Mouse (Mus musculus): ENCODE results near the gene Kcne4. TPM values are rescaled to one million over a fixed set of nuclear protein-coding genes. Genes with fewer than 3 reads are reported as not detected.

Gene Kcne4
- polyA plus RNA-seq, 2 experiments, result 0.06 to 0.13 TPM

GRCm38 (mm10) chr1:78853094-78853445, 36.5 kb downstream of the Kcne4 start:
- Histone ChIP-seq H3K27ac (no peak overlapping the region), H3K36me3 (replicated peaks; ENCODE audit: control insufficient read depth, insufficient read depth, low read depth) (no peaks in the 10 kb centered on the region), H3K27me3 (ENCODE audit: control insufficient read depth, insufficient read depth, low read length) (no peaks in the 10 kb centered on the region), H3K4me2 (ENCODE audit: low read depth) (no peak overlapping the region), H3K4me3 (ENCODE audit: insufficient read depth in 1 of 2, low read depth in 2 of 2, low read length in 2 of 2) (no peak overlapping the region), H3K9me3 (ENCODE audit: control insufficient read depth, low read length) (no peaks in the 10 kb centered on the region), H3K9ac (replicated peaks) (no peak overlapping the region), H3K4me1 (replicated peaks; ENCODE audit: control insufficient read depth in 2 of 2, insufficient read depth in 2 of 2, low read length in 1 of 2) (no peaks in the 10 kb centered on the region)
- ATAC-seq (ENCODE audit: insufficient read depth), result no peak
- WGBS (ENCODE audit: insufficient replicate concordance), result 72% methylated on average over 3 of the region's 3 CpGs
- TF ChIP-seq CTCF (IDR thresholded peaks at IDR 0.05; ENCODE audit: low read depth) (no peak), EP300 (IDR thresholded peaks at IDR 0.05; ENCODE audit: low read depth) (no peak)
- no peak for DNase-seq (ENCODE audit: low read depth in 3 of 3, low spot score in 3 of 3)

GRCm38 (mm10) chr1:78854306-78854705, 37.7 kb downstream of the Kcne4 start:
- H3K9me3 ChIP-seq (ENCODE audit: control insufficient read depth, low read length), result no peaks in the 10 kb centered on the region
- no peak overlapping the region for H3K27ac ChIP-seq
- 28% methylated on average over 1 of the region's 1 CpGs for WGBS (ENCODE audit: insufficient replicate concordance)
- no peak for DNase-seq (ENCODE audit: low read depth in 3 of 3, low spot score in 3 of 3)
- ATAC-seq (ENCODE audit: insufficient read depth), result no peak
- H3K4me1 ChIP-seq (replicated peaks; ENCODE audit: control insufficient read depth in 2 of 2, insufficient read depth in 2 of 2, low read length in 1 of 2), result no peaks in the 10 kb centered on the region
- no peaks in the 10 kb centered on the region for H3K27me3 ChIP-seq (ENCODE audit: control insufficient read depth, insufficient read depth, low read length)
- H3K9ac ChIP-seq (replicated peaks), result no peak overlapping the region
- no peak for TF ChIP-seq CTCF (IDR thresholded peaks at IDR 0.05; ENCODE audit: low read depth)
- TF ChIP-seq EP300 (IDR thresholded peaks at IDR 0.05; ENCODE audit: low read depth), result no peak
- H3K36me3 ChIP-seq (replicated peaks; ENCODE audit: control insufficient read depth, insufficient read depth, low read depth), result no peaks in the 10 kb centered on the region
- H3K4me3 ChIP-seq (ENCODE audit: insufficient read depth in 1 of 2, low read depth in 2 of 2, low read length in 2 of 2), result no peak overlapping the region
- no peak overlapping the region for H3K4me2 ChIP-seq (ENCODE audit: low read depth)

DNA sequence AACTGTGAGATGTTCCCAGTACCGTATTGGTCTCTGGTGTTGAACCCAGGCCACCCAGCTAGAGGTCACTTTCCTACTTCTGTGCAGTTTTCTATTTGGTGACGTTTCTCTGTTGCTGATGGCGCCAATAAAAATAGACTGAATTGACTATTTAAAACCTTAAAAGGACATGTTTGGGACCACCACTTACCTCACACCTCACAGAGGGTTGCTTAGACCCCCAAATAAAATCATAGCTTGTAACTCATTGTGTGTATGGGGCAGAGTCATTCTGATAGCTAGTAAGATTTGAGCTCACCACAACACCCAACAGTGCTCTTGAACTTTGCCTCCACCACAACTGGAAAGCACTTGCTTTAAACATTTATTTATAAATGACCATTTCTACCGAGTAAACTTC, 43.0 kb downstream of the Kcne4 start:
- Histone ChIP-seq H3K36me3 (replicated peaks; ENCODE audit: control insufficient read depth, insufficient read depth, low read depth) (no peaks in the 10 kb centered on the region), H3K9ac (replicated peaks) (no peak overlapping the region), H3K4me3 (ENCODE audit: insufficient read depth in 1 of 2, low read depth in 2 of 2, low read length in 2 of 2) (no peak overlapping the region), H3K27me3 (ENCODE audit: control insufficient read depth, insufficient read depth, low read length) (no peaks in the 10 kb centered on the region), H3K9me3 (ENCODE audit: control insufficient read depth, low read length) (no peaks in the 10 kb centered on the region), H3K4me2 (ENCODE audit: low read depth) (no peak overlapping the region), H3K27ac (no peak overlapping the region), H3K4me1 (replicated peaks; ENCODE audit: control insufficient read depth in 2 of 2, insufficient read depth in 2 of 2, low read length in 1 of 2) (no peaks in the 10 kb centered on the region)
- ATAC-seq (ENCODE audit: insufficient read depth), result no peak
- TF ChIP-seq CTCF (IDR thresholded peaks at IDR 0.05; ENCODE audit: low read depth), result no peak
- no peak for TF ChIP-seq EP300 (IDR thresholded peaks at IDR 0.05; ENCODE audit: low read depth)
- no peak for DNase-seq (ENCODE audit: low read depth in 3 of 3, low spot score in 3 of 3)
- WGBS (ENCODE audit: insufficient replicate concordance), result 65% methylated on average over 4 of the region's 4 CpGs

DNA sequence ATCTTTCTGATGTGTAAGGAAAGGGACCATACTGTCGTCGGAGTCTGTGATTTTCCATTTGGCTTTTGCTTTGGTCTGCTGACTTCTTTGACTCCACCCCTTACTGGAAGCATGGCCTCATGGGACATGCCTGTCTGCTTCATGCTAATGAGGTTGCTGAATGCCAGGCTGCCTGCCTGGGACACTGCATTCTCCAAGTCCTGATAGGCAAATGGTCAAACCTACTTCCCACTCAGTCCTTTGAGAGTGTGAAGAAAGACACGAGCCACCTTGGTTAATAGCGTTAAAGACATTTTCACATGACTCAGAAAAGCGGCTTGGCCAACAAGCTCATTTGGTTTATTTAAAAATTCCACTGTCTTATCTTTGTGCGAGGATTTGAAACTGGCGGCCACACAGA, 43.5 kb downstream of the Kcne4 start:
- no peaks in the 10 kb centered on the region for H3K27me3 ChIP-seq (ENCODE audit: control insufficient read depth, insufficient read depth, low read length)
- H3K9me3 ChIP-seq (ENCODE audit: control insufficient read depth, low read length), result no peaks in the 10 kb centered on the region
- H3K9ac ChIP-seq (replicated peaks), result no peak overlapping the region
- 73% methylated on average over 7 of the region's 7 CpGs for WGBS (ENCODE audit: insufficient replicate concordance)
- no peaks in the 10 kb centered on the region for H3K4me1 ChIP-seq (replicated peaks; ENCODE audit: control insufficient read depth in 2 of 2, insufficient read depth in 2 of 2, low read length in 1 of 2)
- DNase-seq (ENCODE audit: low read depth in 3 of 3, low spot score in 3 of 3) (no peak), ATAC-seq (ENCODE audit: insufficient read depth) (no peak)
- H3K4me3 ChIP-seq (ENCODE audit: insufficient read depth in 1 of 2, low read depth in 2 of 2, low read length in 2 of 2), result no peak overlapping the region
- H3K4me2 ChIP-seq (ENCODE audit: low read depth), result no peak overlapping the region
- no peak overlapping the region for H3K27ac ChIP-seq
- no peak for TF ChIP-seq CTCF (IDR thresholded peaks at IDR 0.05; ENCODE audit: low read depth)
- TF ChIP-seq EP300 (IDR thresholded peaks at IDR 0.05; ENCODE audit: low read depth), result no peak
- no peaks in the 10 kb centered on the region for H3K36me3 ChIP-seq (replicated peaks; ENCODE audit: control insufficient read depth, insufficient read depth, low read depth)

GRCm38 (mm10) chr1:78862281-78862680, 45.7 kb downstream of the Kcne4 start:
- H3K9me3 ChIP-seq (ENCODE audit: control insufficient read depth, low read length), result no peaks in the 10 kb centered on the region

More at GRCm38 (mm10) chr1:78862281-78862680, 45.7 kb downstream of the Kcne4 start:
- Histone ChIP-seq H3K27ac (no peak overlapping the region), H3K36me3 (replicated peaks; ENCODE audit: control insufficient read depth, insufficient read depth, low read depth) (no peaks in the 10 kb centered on the region), H3K9ac (replicated peaks) (no peak overlapping the region), H3K4me3 (ENCODE audit: insufficient read depth in 1 of 2, low read depth in 2 of 2, low read length in 2 of 2) (no peak overlapping the region), H3K4me2 (ENCODE audit: low read depth) (no peak overlapping the region), H3K27me3 (ENCODE audit: control insufficient read depth, insufficient read depth, low read length) (no peaks in the 10 kb centered on the region), H3K4me1 (replicated peaks; ENCODE audit: control insufficient read depth in 2 of 2, insufficient read depth in 2 of 2, low read length in 1 of 2) (no peaks in the 10 kb centered on the region)
- 50% methylated on average over 1 of the region's 1 CpGs for WGBS (ENCODE audit: insufficient replicate concordance)
- ATAC-seq (ENCODE audit: insufficient read depth) (no peak), DNase-seq (ENCODE audit: low read depth in 3 of 3, low spot score in 3 of 3) (no peak)
- TF ChIP-seq EP300 (IDR thresholded peaks at IDR 0.05; ENCODE audit: low read depth) (no peak), CTCF (IDR thresholded peaks at IDR 0.05; ENCODE audit: low read depth) (no peak)

Data from liver, embryonic 14.5 days (tissue).